Mouse (Mus musculus) lung, adult 2 months (tissue): ENCODE measurements around the gene Irf7.

ENCODE experiments used
- CTCF ChIP-seq: fragments of 200-500 bp; IDR thresholded peaks from 2 replicates; pipeline ENCODE4 v1.5.1; 2011; ENCODE audit warnings: mild to moderate bottlenecking, low read length, control low read depth; ENCODE audit not compliant: insufficient read depth
- POLR2A ChIP-seq: fragments of 200-500 bp; IDR thresholded peaks from 2 replicates; pipeline ENCODE4 v1.6.1; 2011; ENCODE audit warnings: low read depth, mild to moderate bottlenecking, control low read depth, low read length, borderline replicate concordance; ENCODE audit errors: extremely low read depth

DNA sequence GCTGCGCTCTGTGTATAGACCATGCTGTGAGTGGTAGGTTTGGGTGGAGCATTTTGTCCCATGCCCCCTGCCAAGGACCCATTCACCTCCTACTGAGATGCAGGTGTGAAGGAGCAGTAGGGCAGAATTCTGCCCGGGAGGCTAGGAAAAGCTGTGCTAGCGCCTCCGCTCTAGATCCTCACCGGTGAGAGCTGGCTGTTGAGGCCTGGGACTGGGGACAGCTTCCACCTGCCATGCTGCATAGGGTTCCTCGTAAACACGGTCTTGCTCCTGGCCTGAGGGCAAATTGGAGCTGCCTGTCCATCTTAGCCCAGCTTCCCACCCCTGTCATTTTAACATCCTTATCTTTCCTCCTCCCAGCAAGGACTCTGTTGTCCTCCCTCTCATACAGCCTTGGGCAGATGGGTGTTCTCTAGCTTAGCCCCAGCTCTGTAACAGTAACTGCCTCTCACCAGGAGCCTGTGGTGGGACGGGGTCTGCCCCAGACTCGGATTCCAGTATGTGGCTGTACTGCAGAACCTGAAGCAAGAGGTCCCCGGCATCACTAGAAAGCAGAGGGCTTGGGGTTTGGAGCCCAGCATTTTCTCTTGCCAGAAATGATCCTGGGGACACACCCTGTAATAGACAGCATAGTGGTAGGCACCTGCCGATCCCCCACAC lies 2.1 kb downstream of the Irf7 start:
- TF ChIP-seq POLR2A (no peak), CTCF (no peak)
